Mouse (Mus musculus) hematopoietic multipotent progenitor cell, adult 10-12 weeks (in vitro differentiated cells): ENCODE results near the gene Apom. TPM values are rescaled to one million over a fixed set of nuclear protein-coding genes. Genes with fewer than 3 reads are reported as not detected.

Source experiments
- polyA plus RNA-seq: library from polyadenylated mRNA; stranded (reverse); fragments of >175 nt; gene quantifications from 2 replicates; pipeline ENCODE4 v1.2.3, GENCODE M21; 2012; ENCODE audit warnings: low replicate concordance

The Apom gene
- 0.18 and 0.28 TPM in 2 replicates for polyA plus RNA-seq

GRCm38 (mm10) chr17:35131500-35132173, at the start of gene Apom:
Apom (minus strand) TSS chr17:35132050.

GRCm38 (mm10) chr17:35175968-35176367, 44.1 kb upstream of the Apom start, which contains the start of gene Aif1:
Aif1 (minus strand) TSS chr17:35176068.

GRCm38 (mm10) chr17:35164568-35165450, 33.0 kb upstream of the Apom start, which contains the start of gene Prrc2a:
Prrc2a (minus strand) TSS chr17:35164897.

GRCm38 (mm10) chr17:35134801-35135590, 3.1 kb upstream of the Apom start, which contains the start of gene Bag6:
Bag6 (plus strand) TSS chr17:35135178.

GRCm38 (mm10) chr17:35126206-35126611, 5.6 kb downstream of the Apom start, which contains the start of gene D17H6S53E:
D17H6S53E (plus strand) TSS chr17:35126373.

GRCm38 (mm10) chr17:35121871-35122303, 10.0 kb downstream of the Apom start, which contains the start of gene Csnk2b:
Csnk2b (minus strand) TSS chr17:35122053.

GRCm38 (mm10) chr17:35121143-35121799, 10.6 kb downstream of the Apom start, which contains the start of gene Gpank1:
Gpank1 (plus strand) TSS chr17:35121455.

GRCm38 (mm10) chr17:35115046-35116019, 16.5 kb downstream of the Apom start, which contains the start of gene Ly6g5b:
Ly6g5b (minus strand) TSS chr17:35115428.

GRCm38 (mm10) chr17:35108097-35108496, 23.8 kb downstream of the Apom start, which contains the start of gene Ly6g5c:
Ly6g5c (plus strand) TSS chr17:35108279.

GRCm38 (mm10) chr17:35088825-35089644, 42.8 kb downstream of the Apom start, which contains the start of gene Abhd16a:
Abhd16a (plus strand) TSS chr17:35089263.

GRCm38 (mm10) chr17:35085208-35085865, 46.5 kb downstream of the Apom start, which contains the start of gene Ly6g6f:
Ly6g6f (minus strand) TSS chr17:35085610.

Other genes with a start within 250 kb of the Apom start
- gene C2, start 233.8 kb downstream of the Apom start, polyA plus RNA-seq = 1.6 and 6.5 TPM in 2 replicates
- gene Ehmt2, start 233.6 kb downstream of the Apom start, polyA plus RNA-seq = 299 and 719 TPM in 2 replicates
- not detected in 2 replicates for gene Slc44a4, start 217.6 kb downstream of the Apom start, polyA plus RNA-seq
- 46.6 and 61.8 TPM in 2 replicates for gene Neu1, start 200.8 kb downstream of the Apom start, polyA plus RNA-seq
- 3.0 and 6.4 TPM in 2 replicates for gene Hspa1b, start 172.8 kb downstream of the Apom start, polyA plus RNA-seq
- not detected in 2 replicates for gene Gm20481, start 162.1 kb downstream of the Apom start, polyA plus RNA-seq
- gene Hspa1a, start 159.9 kb downstream of the Apom start, polyA plus RNA-seq = 0.68 and 2.2 TPM in 2 replicates
- gene Hspa1l, start 159.3 kb downstream of the Apom start, polyA plus RNA-seq = not detected in 2 replicates
- gene Lsm2, start 150.2 kb downstream of the Apom start, polyA plus RNA-seq = 51.7 and 75.3 TPM in 2 replicates
- gene Vars, start 131.1 kb downstream of the Apom start, polyA plus RNA-seq = 768 and 1,214 TPM in 2 replicates
- gene Vwa7, start 115.5 kb downstream of the Apom start, polyA plus RNA-seq = 0.51 and 1.3 TPM in 2 replicates
- 93.8 and 249 TPM in 2 replicates for gene Sapcd1, start 104.0 kb downstream of the Apom start, polyA plus RNA-seq
- gene Msh5, start 85.3 kb downstream of the Apom start, polyA plus RNA-seq = 54.6 and 127 TPM in 2 replicates
- gene Clic1, start 82.1 kb downstream of the Apom start, polyA plus RNA-seq = 161 and 172 TPM in 2 replicates
- gene Ddah2, start 73.0 kb downstream of the Apom start, polyA plus RNA-seq = 6.4 and 6.5 TPM in 2 replicates
- 0.17 TPM in 1 of 2 replicates, not detected in the other for gene Ly6g6c, start 66.7 kb downstream of the Apom start, polyA plus RNA-seq
- gene Mpig6b, start 65.9 kb downstream of the Apom start, polyA plus RNA-seq = 0.16 and 0.42 TPM in 2 replicates
- not detected in 2 replicates for gene Ly6g6e, start 55.1 kb downstream of the Apom start, polyA plus RNA-seq
- not detected in 2 replicates for gene Ly6g6d, start 54.0 kb downstream of the Apom start, polyA plus RNA-seq
- gene Ly6g6f, start 46.4 kb downstream of the Apom start, polyA plus RNA-seq = not detected in 2 replicates
- 115 and 170 TPM in 2 replicates for gene Abhd16a, start 42.8 kb downstream of the Apom start, polyA plus RNA-seq
- not detected in 2 replicates for gene Ly6g5c, start 23.8 kb downstream of the Apom start, polyA plus RNA-seq
- gene Ly6g5b, start 16.6 kb downstream of the Apom start, polyA plus RNA-seq = 0.24 and 0.66 TPM in 2 replicates
- gene Gpank1, start 10.6 kb downstream of the Apom start, polyA plus RNA-seq = 76.2 and 161 TPM in 2 replicates
- gene Csnk2b, start 10.0 kb downstream of the Apom start, polyA plus RNA-seq = 50.0 and 73.9 TPM in 2 replicates
- 21.2 and 21.9 TPM in 2 replicates for gene D17H6S53E, start 5.7 kb downstream of the Apom start, polyA plus RNA-seq
- gene Bag6, start 3.1 kb upstream of the Apom start, polyA plus RNA-seq = 414 and 841 TPM in 2 replicates
- gene Prrc2a, start 32.8 kb upstream of the Apom start, polyA plus RNA-seq = 1,121 and 1,280 TPM in 2 replicates
- gene Aif1, start 44.0 kb upstream of the Apom start, polyA plus RNA-seq = 7.8 and 19.1 TPM in 2 replicates
- gene Lst1, start 56.4 kb upstream of the Apom start, polyA plus RNA-seq = 28.4 and 125 TPM in 2 replicates
- gene Ltb, start 62.4 kb upstream of the Apom start, polyA plus RNA-seq = 883 and 1,534 TPM in 2 replicates
- gene Tnf, start 70.0 kb upstream of the Apom start, polyA plus RNA-seq = 8.2 and 10.3 TPM in 2 replicates
- gene Lta, start 73.3 kb upstream of the Apom start, polyA plus RNA-seq = 20.2 and 29.6 TPM in 2 replicates
- gene Gm16181, start 88.8 kb upstream of the Apom start, polyA plus RNA-seq = not detected in 2 replicates
- 2.8 and 6.8 TPM in 2 replicates for gene Atp6v1g2, start 101.6 kb upstream of the Apom start, polyA plus RNA-seq
- gene Nfkbil1, start 103.7 kb upstream of the Apom start, polyA plus RNA-seq = 35.2 and 66.9 TPM in 2 replicates
- gene Ddx39b, start 109.7 kb upstream of the Apom start, polyA plus RNA-seq = 174 and 194 TPM in 2 replicates
- gene H2-D1, start 130.7 kb upstream of the Apom start, polyA plus RNA-seq = 496 and 1,202 TPM in 2 replicates
- gene H2-Q1, start 188.4 kb upstream of the Apom start, polyA plus RNA-seq = 21.1 and 21.9 TPM in 2 replicates
- 3.7 and 12.2 TPM in 2 replicates for gene H2-Q2, start 210.2 kb upstream of the Apom start, polyA plus RNA-seq
- 331 and 730 TPM in 2 replicates for gene H2-Q4, start 247.6 kb upstream of the Apom start, polyA plus RNA-seq